Mouse (Mus musculus): Measurements from ENCODE around the gene Pde6b. TPM values are rescaled to one million over a fixed set of nuclear protein-coding genes. Genes with fewer than 3 reads are reported as not detected.

Gene Pde6b
- polyA plus RNA-seq (2012; ENCODE audit: low replicate concordance) = not detected in 2 replicates

GRCm38 (mm10) chr5:108388201-108388600 lies at the start of gene Pde6b:
Pde6b (plus strand) TSS chr5:108388391.

GRCm38 (mm10) chr5:108367871-108368332 lies 20.3 kb upstream of the Pde6b start, which contains the start of gene Gm42517:
Gm42517 (minus strand) TSS chr5:108367922.

GRCm38 (mm10) chr5:108433804-108434587 lies 45.8 kb downstream of the Pde6b start, which contains the start of gene Atp5k:
Atp5k (minus strand) TSS chr5:108434448.

GRCm38 (mm10) chr5:108448785-108449668 lies 60.8 kb downstream of the Pde6b start, which contains the start of gene Mfsd7a:
Mfsd7a (minus strand) TSS chr5:108448891.

GRCm38 (mm10) chr5:108461082-108462065 lies 73.2 kb downstream of the Pde6b start, which contains the start of gene Pcgf3:
Pcgf3 (plus strand) TSS chr5:108461232.

Other genes starting within 250 kb of the Pde6b start
- gene Dr1, start 119.5 kb upstream of the Pde6b start, polyA plus RNA-seq (2012; ENCODE audit: low replicate concordance) = 12.1 and 58.0 TPM in 2 replicates
- gene Pigg, start 75.8 kb upstream of the Pde6b start, polyA plus RNA-seq (2012; ENCODE audit: low replicate concordance) = 0.15 and 2.2 TPM in 2 replicates
- 0.43 and 0.73 TPM in 2 replicates for gene Gm42517, start 20.5 kb upstream of the Pde6b start, polyA plus RNA-seq (2012; ENCODE audit: low replicate concordance)
- gene Atp5k, start 46.1 kb downstream of the Pde6b start, polyA plus RNA-seq (2012; ENCODE audit: low replicate concordance) = 35.6 and 40.5 TPM in 2 replicates
- 0.07 and 0.25 TPM in 2 replicates for gene Mfsd7a, start 60.5 kb downstream of the Pde6b start, polyA plus RNA-seq (2012; ENCODE audit: low replicate concordance)
- gene Pcgf3, start 72.8 kb downstream of the Pde6b start, polyA plus RNA-seq (2012; ENCODE audit: low replicate concordance) = 23.1 and 27.5 TPM in 2 replicates
- 0.15 and 0.20 TPM in 2 replicates for gene Cplx1, start 161.6 kb downstream of the Pde6b start, polyA plus RNA-seq (2012; ENCODE audit: low replicate concordance)
- gene Gak, start 241.4 kb downstream of the Pde6b start, polyA plus RNA-seq (2012; ENCODE audit: low replicate concordance) = 50.0 and 158 TPM in 2 replicates
- gene Tmem175, start 241.4 kb downstream of the Pde6b start, polyA plus RNA-seq (2012; ENCODE audit: low replicate concordance) = 1.1 and 4.1 TPM in 2 replicates

Data from leukemia stem cell, adult 10-12 weeks (primary cell).